Mouse (Mus musculus) lung, postnatal 14 days (tissue): ENCODE results near the gene Fut11.
"Not testable (repeated sequence)": the region's sequence is repeated elsewhere in the genome, so short reads cannot be mapped to it uniquely, and the experiment has no call there.

Experiments used
- DNase-seq: peaks from one replicate; pipeline ENCODE4 v3.0.0; 2021

Gene Fut11

DNA sequence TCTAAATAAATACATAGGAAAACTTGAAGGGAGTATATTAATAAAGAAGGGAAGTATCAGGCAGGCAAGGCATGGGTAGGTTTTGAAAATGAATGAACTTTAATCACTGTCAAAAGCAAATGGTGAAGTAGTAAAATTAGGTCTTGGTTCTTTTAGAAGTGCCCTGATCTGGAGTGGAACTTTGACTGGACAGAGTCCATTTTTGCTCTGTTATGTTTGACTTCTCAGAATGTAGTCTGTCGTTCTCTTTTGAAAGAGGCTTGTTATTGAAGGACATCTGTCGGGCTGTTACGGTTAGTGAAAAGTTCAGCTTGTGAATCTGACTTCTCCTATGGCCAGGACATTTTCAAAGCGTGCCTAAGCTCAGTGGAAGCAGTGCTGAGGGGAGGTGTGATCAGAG lies 16.9 kb upstream of the Fut11 start:
- DNase-seq = no peak

DNA sequence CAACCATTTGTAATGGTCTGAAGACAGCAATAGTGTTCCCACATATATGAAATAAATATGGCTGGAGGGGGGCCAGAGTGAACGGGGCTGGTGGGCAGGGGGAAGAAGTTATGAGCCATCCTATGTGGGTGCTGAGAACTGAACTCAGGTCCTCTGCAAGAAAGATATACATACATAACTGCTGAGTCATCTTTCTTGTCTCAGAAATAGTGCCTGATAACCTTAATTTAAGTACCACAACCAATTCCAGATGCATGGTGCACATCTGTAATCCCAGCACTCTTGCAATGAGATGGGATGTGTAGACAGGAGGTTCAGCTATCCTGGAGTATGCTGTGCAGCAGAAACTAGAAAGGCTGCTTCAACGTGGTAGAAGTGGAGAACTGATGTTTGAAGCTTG lies 13.0 kb upstream of the Fut11 start:
- no peak for DNase-seq

DNA sequence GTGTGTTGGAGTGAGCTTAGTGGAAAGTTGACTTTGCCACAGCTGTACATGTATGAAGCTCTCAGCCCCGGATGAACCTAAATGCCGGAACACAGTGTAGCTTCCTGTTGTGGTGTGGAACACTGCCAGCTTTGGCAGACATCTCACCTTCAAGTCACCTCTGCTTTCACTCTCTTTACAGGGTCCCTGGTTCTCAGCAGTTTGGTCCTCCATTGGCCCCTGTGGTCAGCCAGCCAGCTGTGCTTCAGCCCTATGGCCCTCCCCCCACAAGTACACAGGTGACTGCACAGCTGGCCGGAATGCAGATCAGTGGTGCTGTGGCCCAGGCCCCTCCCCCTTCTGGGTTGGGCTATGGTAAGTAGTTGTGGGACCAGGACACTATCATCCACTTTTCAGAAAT lies 12.3 kb upstream of the Fut11 start:
- peak; percentile 17 for DNase-seq

DNA sequence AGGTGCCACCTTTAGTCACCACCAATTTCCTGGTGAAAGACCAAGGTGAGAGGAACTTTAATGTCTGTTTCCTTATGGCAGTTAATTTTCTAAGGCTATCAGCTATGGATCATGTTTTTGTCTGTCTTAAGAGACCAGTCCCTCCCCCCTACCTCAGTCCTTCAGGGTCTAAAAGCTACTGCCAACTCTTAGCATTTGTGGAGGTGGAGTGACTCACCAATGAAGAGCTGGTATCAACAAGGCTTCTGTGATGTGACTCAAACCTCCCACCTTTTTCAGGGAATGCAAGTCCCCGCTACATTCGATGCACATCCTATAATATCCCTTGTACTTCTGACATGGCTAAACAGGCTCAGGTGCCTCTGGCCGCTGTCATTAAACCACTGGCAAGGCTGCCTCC lies 8.2 kb upstream of the Fut11 start:
- no peak for DNase-seq

DNA sequence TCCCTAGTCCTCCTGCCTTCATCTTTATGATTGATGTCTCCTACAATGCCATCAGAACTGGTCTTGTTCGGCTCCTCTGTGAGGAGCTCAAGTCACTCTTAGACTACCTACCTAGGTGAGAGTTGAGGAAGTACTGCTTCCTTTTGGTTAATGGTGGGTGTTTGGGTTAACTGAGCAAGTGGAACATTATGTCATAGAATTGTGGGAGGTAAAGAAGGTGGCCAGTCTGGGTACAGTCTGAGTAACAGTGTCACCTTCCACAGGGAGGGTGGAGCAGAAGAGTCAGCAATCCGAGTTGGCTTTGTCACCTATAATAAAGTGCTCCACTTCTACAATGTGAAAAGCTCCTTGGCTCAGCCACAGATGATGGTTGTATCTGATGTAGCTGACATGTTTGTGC lies 5.8 kb upstream of the Fut11 start:
- no peak for DNase-seq

DNA sequence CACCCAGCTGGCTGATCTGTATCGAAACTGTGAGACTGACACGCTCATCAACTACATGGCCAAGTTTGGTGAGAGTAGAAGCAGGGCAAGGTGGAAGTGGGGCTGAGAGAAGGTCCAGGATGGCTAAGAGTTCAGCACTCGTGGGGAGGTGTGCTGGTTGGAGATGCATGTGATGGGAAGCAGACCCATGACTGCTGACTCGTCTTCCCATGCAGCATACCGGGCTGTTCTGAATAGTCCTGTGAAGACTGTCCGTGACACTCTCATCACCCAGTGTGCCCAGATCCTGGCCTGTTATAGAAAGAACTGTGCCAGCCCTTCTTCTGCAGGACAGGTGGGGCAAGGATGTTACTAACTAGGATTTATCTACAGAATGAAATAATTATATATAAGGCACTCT lies 3.0 kb upstream of the Fut11 start:
- no peak for DNase-seq

DNA sequence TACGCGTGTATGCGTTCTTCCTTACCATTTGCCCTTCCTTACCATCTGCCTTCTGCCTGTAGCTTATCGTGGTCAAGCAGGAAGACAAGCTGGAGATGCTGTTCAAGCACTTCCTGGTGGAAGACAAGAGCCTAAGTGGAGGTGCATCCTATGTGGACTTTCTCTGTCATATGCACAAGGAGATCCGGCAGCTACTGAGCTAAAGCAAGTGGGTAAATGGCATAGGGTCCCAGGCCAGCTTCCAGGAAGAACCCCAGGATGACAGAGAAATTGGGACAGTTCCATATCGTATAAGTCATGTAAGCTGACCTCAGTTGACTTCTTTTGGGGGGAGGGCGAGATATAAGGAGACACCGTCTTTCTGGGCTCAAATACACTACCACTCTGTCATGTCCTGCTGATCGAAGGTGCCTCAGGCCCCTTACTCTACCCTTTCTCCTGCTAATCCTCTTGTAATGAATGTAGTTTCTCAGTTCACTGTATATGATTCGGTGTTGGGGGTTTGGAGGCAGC lies 1.1 kb upstream of the Fut11 start:
- DNase-seq = no peak

DNA sequence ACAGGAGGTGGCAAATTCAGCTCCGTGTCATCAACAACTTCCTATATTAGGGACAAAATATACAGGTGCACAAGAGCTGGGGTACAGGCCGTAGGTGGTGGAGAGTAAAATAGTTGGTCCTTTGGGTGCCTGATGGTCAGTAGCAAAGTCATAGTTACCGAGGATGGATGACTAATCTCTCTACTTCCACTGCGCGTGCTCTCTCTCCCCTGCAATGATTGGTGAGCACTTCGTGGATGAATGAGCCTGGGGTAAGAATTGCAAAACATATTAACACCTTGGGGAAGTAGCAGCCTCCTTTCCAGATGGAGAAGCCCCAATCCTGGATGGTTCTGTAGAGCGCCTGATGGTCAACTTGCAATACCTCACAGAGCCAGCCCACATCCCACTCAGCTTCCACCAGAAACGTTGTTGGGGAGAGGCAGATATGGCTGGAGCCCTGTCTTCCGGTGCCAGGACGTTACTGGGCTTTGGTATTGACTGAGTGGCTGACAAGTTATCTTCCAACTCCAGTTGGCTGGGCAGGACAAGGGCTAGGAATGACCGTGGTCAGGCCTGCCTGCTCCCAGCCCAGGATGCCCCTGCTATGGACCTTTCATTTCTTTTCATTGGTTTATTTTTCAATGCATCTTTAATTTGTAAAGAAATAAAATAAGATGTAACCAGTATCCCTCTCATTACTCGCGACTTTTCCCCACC lies 434 bp upstream of the Fut11 start:
- DNase-seq = no peak

DNA sequence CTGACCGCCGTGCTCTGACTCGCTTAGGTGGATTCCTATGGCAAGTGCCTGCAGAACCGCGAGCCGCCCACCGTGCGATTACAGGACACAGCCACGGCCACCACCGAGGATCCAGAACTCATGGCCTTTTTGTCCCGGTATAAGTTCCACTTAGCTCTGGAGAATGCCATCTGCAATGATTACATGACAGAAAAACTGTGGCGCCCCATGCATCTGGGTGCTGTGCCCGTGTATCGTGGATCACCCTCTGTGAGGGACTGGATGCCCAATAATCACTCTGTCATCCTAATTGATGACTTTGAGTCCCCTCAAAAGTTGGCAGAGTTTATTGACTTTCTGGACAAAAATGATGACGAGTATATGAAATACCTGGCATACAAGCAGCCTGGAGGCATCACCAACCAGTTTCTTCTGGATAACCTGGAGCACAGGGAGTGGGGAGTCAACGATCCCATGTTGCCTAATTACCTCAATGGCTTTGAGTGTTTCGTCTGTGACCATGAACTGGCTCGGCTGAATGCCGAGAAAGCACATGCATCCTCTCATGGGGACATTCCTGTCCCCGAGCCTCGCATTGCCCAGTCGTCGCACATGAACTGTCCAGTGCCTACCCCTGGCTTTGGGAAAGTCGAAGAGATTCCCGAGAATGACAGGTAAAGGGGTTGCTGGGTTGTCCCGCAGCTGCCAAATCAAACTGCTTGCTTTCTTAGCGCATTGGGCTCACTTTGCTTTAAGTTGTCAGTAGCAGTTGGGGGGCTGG lies 1.2 kb downstream of the Fut11 start:
- no peak for DNase-seq

DNA sequence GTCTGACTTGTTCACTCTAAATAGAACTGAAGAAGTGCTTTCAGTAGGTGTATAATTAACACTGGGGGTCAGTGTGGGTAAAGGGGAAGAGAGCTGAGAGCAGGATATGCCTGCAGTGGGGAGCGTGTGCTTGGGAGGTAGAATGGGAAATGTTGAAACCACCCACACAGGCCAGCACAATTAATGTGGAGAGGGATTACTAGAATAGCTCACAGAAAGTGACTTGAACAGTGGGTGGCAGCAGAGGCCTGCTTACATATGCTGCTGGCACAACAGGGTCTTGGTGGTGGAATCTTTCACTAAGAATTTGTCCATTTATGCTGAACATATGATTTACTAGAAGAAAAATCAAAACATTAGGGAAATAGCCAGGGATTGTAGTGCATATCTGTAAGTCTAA lies 2.2 kb downstream of the Fut11 start:
- peak; percentile 63 for DNase-seq

DNA sequence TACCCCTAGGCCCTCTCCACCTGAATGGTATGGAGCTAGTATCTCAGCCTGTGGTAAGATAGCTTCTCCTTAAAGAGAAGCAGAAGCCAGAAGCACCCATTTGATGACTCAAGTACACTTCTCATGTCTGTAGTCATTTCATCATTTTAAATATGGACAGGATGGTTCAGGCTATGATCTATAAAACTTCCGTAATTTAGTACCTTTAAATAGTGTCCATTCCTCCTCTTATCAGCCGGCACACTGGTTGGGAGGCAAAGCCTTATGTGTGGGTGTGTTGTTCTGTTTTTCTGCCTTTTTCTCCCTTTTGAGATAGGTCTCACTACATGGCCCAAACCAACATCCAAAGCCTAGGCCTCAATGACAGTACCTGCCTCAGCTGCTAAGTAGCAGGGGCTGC lies 3.7 kb downstream of the Fut11 start:
- no peak for DNase-seq

DNA sequence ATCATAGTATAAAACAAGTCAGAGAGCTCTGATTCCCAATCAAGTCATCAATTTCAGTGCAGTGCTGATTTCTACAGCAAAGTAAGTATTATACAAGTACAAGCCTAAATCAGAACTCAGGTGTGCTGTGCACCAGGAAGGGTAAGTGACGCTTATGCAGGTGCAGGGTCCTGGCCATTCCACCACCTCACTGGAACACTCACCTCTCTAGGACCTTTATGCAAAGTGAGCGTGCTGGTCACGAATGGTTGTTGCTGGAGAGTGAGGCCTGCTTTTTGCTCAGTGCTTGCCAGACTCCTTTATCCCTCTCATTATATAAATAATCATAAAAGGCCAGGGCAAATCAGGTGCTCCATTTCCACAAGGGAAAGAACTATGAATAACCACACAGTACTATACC lies 5.6 kb downstream of the Fut11 start:
- no peak for DNase-seq

DNA sequence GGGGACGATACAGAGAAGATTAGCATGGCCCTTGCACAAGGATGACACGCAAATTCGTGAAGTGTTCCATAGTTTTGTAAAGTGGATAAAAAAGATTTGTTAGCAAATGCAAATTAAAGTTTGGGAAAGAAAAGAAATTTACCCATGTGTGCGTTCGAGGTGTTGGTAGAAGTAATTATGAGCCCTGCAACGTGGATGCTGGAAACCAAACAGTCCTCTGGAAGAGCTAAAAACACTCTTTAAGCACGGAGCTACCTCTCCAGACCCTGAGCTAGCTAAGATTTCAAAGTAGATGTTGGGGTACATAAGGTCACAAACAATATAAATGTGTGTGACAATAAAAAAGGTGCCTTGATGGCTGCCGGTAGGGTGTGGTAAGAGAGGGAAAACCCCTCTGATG lies 6.8 kb downstream of the Fut11 start:
- no peak for DNase-seq

DNA sequence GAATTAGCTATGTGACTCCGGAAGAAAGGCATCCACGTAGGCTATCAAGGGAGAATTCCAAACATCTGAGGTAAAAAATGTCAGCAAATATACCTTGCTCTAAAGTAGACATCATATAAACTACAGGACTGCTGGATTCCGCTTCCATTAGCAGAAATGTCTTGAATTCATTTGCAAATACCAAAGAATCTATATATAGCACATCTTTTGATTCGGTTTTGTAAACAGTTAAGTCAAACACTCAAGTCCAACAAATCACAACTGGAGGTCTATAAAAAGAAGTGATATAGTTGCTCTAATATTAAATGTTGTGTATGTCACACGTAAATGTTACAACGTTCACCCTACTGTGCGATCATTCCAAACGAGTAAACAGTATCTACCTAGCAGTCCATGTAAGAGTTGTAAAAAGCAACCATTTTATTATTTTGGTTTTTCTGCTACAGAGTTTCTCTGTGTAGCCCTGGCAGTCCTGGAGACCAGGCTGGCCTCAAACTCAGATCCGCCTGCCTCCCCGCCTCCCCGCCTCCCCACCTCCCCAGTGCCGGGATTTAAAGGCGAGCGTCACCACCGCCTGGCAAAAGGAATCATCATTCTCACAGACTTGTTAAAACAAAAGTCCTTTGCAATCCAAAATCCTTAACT lies 7.5 kb downstream of the Fut11 start:
- DNase-seq = no peak

DNA sequence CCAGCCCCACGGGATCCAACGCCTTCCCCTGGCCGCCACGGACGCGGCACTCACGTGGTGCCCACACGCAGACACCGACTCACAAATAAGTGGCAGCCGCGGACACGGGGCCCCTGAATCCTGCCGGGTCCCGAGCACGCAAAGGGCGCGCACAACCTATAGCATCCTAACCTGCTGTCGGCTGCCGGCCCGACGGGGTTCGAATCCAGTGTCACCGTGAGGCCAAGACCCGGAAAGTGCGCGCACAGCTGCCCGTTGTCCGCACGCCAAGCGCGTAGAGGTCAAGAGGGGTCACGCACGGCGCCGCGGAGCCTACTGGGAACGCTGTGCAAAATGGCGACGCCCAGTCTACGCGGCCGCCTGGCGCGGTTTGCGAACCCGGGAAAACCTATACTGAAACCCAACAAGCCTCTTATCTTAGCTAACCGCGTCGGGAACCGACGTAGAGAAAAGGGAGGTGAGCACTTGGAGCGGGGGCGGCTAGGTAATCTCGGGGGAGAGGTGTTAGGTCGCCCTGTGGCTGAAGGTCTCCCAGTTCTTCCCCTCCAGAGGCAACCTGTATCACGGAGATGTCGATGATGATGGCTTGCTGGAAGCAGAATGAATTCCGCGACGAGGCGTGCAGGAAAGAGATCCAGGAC lies 8.1 kb downstream of the Fut11 start, which contains the start of gene Chchd1:
TSS of gene Chchd1 (plus strand) at position 266 of the 641 bp plus-strand sequence.
- peak; percentile 94 for DNase-seq

DNA sequence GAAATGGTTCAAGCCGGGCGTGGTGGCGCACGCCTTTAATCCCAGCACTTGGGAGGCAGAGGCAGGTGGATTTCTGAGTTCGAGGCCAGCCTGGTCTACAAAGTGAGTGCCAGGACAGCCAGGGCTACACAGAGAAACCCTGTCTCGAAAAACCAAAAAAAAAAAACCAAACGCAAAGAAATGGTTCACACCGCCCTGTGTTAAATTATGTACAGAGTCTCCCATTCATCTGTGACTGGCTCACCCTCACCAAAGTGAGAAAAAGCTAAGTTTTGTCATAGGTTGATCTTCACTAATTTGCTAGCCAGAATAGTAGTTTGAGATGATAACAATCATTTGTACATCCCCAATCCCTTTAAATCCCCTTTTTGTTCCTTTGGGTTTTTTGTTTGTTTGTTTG lies 8.7 kb downstream of the Fut11 start:
- DNase-seq = not testable (repeated sequence)

DNA sequence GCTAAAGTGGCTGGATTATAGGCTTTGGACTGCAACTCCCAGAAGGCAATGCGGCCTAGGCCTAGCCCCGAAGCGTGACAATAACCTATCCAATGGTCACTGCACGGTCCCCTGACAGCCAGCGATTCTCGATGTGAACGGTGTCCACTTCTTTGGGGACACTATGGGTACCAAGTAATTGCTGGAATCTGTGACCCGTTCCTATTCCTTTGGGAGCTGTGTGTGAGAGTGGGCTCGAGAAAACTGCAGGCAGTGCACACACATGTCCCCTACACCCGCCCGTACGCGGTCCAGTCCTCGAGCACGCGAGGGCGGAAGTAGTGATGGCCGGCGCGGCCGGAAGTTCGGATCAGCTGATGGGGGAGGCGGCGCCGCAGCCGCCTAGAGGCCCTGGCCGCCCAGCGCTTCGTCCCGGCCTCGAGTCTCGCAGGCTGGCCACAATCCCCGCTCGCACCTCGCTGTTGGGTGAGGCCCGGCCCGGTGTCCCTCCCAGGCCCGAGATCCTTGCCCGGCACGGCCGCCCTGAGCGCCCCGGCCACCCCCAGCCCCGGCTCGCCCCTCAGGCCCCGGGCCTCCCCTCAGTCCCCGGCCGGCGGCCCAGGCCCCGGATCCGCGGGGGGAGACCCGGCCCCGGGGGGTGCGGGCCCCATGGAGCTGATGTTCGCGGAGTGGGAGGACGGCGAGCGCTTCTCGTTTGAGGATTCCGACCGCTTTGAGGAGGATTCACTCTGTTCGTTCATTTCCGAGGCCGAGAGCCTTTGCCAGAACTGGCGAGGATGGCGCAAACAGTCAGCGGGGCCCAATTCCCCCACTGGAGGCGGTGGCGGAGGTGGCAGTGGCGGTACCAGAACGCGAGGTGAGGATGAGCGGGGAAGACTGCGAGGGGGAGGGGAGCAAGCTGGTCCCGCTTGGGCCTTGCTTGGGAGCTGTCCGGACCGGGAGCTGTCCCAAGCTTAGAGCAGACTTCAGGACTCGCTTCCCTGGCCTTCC lies 12.7 kb downstream of the Fut11 start, which contains the start of gene Zswim8:
TSS of gene Zswim8 (plus strand) at position 352 of the 990 bp plus-strand sequence.
- DNase-seq = peak; percentile 90

DNA sequence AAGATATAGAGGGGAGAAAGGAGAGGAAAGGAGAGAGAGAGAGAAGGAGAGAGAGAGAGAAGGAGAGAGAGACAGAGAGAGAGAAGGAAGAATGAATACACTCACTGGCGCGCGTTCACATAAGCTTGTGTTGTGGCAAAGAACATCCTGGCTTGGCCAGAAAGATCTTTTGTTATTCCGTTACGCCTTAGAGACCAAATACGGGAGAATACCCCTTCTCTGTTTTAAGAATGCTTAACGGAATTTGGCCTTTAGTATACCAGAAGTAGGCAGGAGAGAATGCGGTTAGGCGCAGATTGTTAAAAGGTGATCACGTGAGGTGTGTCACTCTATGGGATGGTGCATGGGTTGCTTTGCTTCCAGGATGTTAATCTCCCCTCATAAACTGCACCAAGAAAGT lies 13.5 kb downstream of the Fut11 start:
- no peak for DNase-seq

DNA sequence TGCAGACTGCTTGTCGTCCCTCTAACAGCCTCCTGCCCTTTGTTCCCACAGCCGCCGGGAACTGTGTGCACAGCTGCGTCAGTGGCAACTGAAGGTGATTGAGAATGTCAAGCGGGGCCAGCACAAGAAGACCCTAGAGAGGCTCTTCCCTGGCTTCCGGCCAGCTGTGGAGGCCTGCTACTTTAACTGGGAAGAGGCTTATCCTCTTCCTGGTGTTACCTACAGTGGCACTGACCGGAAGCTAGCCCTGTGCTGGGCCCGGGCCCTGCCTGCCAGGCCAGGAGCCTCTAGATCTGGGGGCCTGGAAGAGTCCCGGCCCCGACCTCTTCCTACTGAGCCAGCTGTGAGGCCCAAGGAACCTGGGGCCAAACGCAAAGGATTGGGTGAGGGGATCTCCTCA lies 19.1 kb downstream of the Fut11 start:
- DNase-seq = no peak

DNA sequence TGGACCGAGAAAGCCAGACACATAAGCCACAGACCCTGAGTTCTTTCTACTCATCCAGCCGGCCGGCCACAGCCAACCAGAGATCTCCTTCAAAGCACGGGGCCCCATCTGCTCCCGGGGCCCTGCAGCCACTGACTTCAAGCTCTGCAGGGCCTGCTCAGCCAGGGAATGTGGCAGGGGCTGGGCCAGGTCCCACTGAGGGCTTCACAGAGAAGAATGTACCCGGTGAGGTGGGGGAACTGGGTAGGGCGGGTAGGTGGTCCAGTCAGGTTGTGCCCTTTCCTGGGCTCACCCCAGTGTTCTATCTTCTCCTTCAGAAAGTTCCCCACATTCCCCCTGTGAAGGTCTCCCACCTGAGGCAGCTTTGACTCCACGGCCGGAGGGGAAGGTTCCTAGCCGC lies 23.7 kb downstream of the Fut11 start:
- no peak for DNase-seq

DNA sequence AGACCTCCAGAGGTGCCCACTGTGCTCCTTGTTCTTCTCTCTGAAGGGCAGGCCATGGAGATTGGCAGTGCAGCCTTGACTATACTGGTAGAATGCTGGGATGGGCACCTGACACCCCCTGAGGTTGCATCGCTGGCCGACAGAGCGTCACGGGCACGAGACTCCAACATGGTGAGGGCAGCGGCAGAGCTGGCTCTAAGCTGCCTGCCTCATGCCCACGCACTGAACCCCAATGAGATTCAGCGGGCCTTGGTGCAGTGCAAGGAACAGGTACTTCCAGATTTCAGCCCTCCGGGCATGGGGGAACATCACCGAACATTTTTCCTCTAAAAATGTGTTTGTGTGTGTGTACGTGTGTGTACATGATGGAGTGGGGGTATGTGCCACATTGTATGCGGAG lies 25.0 kb downstream of the Fut11 start:
- no peak for DNase-seq

DNA sequence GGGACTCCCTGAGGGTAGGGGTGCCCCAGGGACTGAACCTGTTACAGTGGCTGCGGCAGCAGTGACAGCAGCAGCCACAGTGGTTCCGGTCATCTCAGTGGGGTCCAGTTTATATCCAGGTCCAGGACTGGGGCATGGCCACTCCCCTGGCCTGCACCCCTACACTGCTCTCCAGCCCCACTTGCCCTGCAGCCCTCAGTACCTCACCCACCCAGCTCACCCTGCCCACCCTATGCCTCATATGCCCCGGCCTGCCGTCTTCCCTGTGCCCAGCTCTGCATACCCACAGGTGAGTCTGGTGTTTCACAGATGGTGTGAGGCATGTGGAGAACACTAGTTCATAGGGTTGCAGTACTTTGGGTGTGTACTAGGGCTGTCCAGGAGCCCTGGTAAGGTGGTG lies 26.6 kb downstream of the Fut11 start:
- no peak for DNase-seq
